Mouse (Mus musculus) CH12.LX (cell line): ENCODE measurements around the gene Srgap2. TPM values are rescaled to one million over a fixed set of nuclear protein-coding genes. Genes with fewer than 3 reads are reported as not detected.

Experiments used
- DNase-seq: peaks from one replicate; pipeline ENCODE4 v3.0.0-alpha.2; 2013; ENCODE audit errors: extremely low read depth
- H3K27ac ChIP-seq: 2 replicates; pipeline ENCODE4 v1.5.1; 2012; ENCODE audit warnings: low read depth, mild to moderate bottlenecking, control low read depth, moderate library complexity; ENCODE audit not compliant: insufficient read depth
- H3K27me3 ChIP-seq: replicated peaks from 2 replicates; pipeline ENCODE3; 2012; ENCODE audit warnings: inconsistent platforms
- H3K36me3 ChIP-seq, 2 experiments: replicated peaks in 1 of 2; 2 replicates each; pipeline versions ENCODE3 to v1.6.1; 2012; ENCODE audit warnings: inconsistent platforms in 1 of 2, low read length in 1 of 2, mild to moderate bottlenecking in 1 of 2, mixed read lengths in 1 of 2, moderate library complexity in 1 of 2; ENCODE audit not compliant: control insufficient read depth in 1 of 2, insufficient read depth in 1 of 2
- H3K4me1 ChIP-seq, 2 experiments: 2 replicates each; pipeline ENCODE4 v1.6.1; 2012; ENCODE audit warnings: inconsistent platforms in 1 of 2, moderate library complexity in 1 of 2; ENCODE audit not compliant: insufficient read depth in 2 of 2, control insufficient read depth in 1 of 2
- H3K4me2 ChIP-seq: 2 replicates; pipeline ENCODE4 v1.6.1; 2012; ENCODE audit warnings: low read depth, mild to moderate bottlenecking, control low read depth; ENCODE audit not compliant: poor library complexity, insufficient read depth, severe bottlenecking
- H3K4me3 ChIP-seq, 3 experiments: fragments of 150-350 bp in 1 of 3; sonication (generic) in 1 of 3; replicated peaks in 1 of 3; 2 replicates each; pipeline versions ENCODE3 to v1.5.1; 2011 to 2012; ENCODE audit warnings: low read depth in 2 of 3, low read length in 2 of 3, mild to moderate bottlenecking in 2 of 3, moderate library complexity in 2 of 3, control low read depth in 1 of 3, improper control_type of control experiment in 1 of 3, inconsistent platforms in 1 of 3, mixed read lengths in 1 of 3; ENCODE audit not compliant: poor library complexity in 1 of 3
- H3K79me2 ChIP-seq: replicated peaks from 2 replicates; pipeline ENCODE4 v1.6.1; 2012; ENCODE audit warnings: mild to moderate bottlenecking, moderate library complexity; ENCODE audit not compliant: control insufficient read depth, poor library complexity, insufficient read depth, severe bottlenecking; ENCODE audit errors: extremely low read depth
- H3K9ac ChIP-seq: 2 replicates; pipeline ENCODE4 v1.6.1; 2012; ENCODE audit warnings: low read depth, mild to moderate bottlenecking, control low read depth, moderate library complexity; ENCODE audit not compliant: insufficient read depth
- H3K9me3 ChIP-seq: replicated peaks from 2 replicates; pipeline ENCODE3; 2012; ENCODE audit warnings: low read length, inconsistent platforms, mixed read lengths
- BHLHE40 ChIP-seq: IDR thresholded peaks from 2 replicates; pipeline ENCODE4 v1.6.1; 2011; ENCODE audit warnings: mild to moderate bottlenecking, low read depth, low read length, improper control_type of control experiment
- CHD1 ChIP-seq: IDR thresholded peaks from 2 replicates; pipeline ENCODE4 v1.6.1; 2012; ENCODE audit warnings: low read depth, low read length, improper control_type of control experiment, inconsistent platforms
- CHD2 ChIP-seq: IDR thresholded peaks from 2 replicates; pipeline ENCODE4 v1.6.1; 2011; ENCODE audit warnings: low read length, improper control_type of control experiment
- CTCF ChIP-seq, 2 experiments: IDR thresholded peaks in 1 of 2; conservative IDR thresholded peaks in 1 of 2; 2 replicates each; pipeline ENCODE4 v1.5.1; 2011 to 2012; ENCODE audit warnings: low read depth in 2 of 2, low read length in 2 of 2, improper control_type of control experiment in 1 of 2, inconsistent platforms in 1 of 2, mild to moderate bottlenecking in 1 of 2, moderate library complexity in 1 of 2
- E2F4 ChIP-seq: IDR thresholded peaks from 2 replicates; pipeline ENCODE4 v1.6.1; 2011; ENCODE audit warnings: low read depth, low read length, improper control_type of control experiment; ENCODE audit not compliant: insufficient replicate concordance
- ELF1 ChIP-seq: IDR thresholded peaks from 2 replicates; pipeline ENCODE4 v1.6.1; 2014; ENCODE audit warnings: low read depth, mild to moderate bottlenecking, inconsistent platforms, low read length, improper control_type of control experiment
- EP300 ChIP-seq: IDR thresholded peaks from 2 replicates; pipeline ENCODE4 v1.6.1; 2011; ENCODE audit warnings: low read length, improper control_type of control experiment
- ETS1 ChIP-seq: conservative IDR thresholded peaks from 2 replicates; pipeline ENCODE4 v1.6.1; 2012; ENCODE audit warnings: low read depth, mild to moderate bottlenecking, inconsistent platforms, low read length, improper control_type of control experiment, moderate library complexity
- GABPA ChIP-seq: IDR thresholded peaks from 2 replicates; pipeline ENCODE4 v1.6.1; 2012; ENCODE audit warnings: low read depth, low read length, improper control_type of control experiment, inconsistent platforms; ENCODE audit not compliant: insufficient replicate concordance
- HCFC1 ChIP-seq: IDR thresholded peaks from 2 replicates; pipeline ENCODE4 v1.6.1; 2012; ENCODE audit warnings: low read depth, mild to moderate bottlenecking, inconsistent platforms, low read length, improper control_type of control experiment
- IRF4 ChIP-seq: IDR thresholded peaks from 2 replicates; pipeline ENCODE4 v1.6.1; 2014; ENCODE audit warnings: low read depth, mild to moderate bottlenecking, inconsistent platforms, low read length, improper control_type of control experiment
- JUN ChIP-seq: IDR thresholded peaks from 2 replicates; pipeline ENCODE4 v1.6.1; 2011; ENCODE audit warnings: low read depth, mild to moderate bottlenecking, low read length, improper control_type of control experiment, moderate library complexity; ENCODE audit not compliant: insufficient read depth
- JUND ChIP-seq: conservative IDR thresholded peaks from 2 replicates; pipeline ENCODE4 v1.6.1; 2011; ENCODE audit warnings: low read depth, low read length, improper control_type of control experiment
- KAT2A ChIP-seq: IDR thresholded peaks from 2 replicates; pipeline ENCODE4 v1.6.1; 2012; ENCODE audit warnings: low read length, improper control_type of control experiment, inconsistent platforms; ENCODE audit not compliant: insufficient replicate concordance
- MAFK ChIP-seq: IDR thresholded peaks from 2 replicates; pipeline ENCODE4 v1.6.1; 2011; ENCODE audit warnings: low read length, improper control_type of control experiment; ENCODE audit not compliant: insufficient replicate concordance
- MAX ChIP-seq: IDR thresholded peaks from 2 replicates; pipeline ENCODE4 v1.6.1; 2011; ENCODE audit warnings: low read length, improper control_type of control experiment
- MAZ ChIP-seq: IDR thresholded peaks from 2 replicates; pipeline ENCODE4 v1.6.1; 2012; ENCODE audit warnings: low read depth, mild to moderate bottlenecking, inconsistent platforms, low read length, improper control_type of control experiment, moderate library complexity
- MEF2A ChIP-seq: IDR thresholded peaks from 2 replicates; pipeline ENCODE4 v1.6.1; 2014; ENCODE audit warnings: low read depth, mild to moderate bottlenecking, inconsistent platforms, low read length, improper control_type of control experiment, borderline replicate concordance
- MXI1 ChIP-seq: IDR thresholded peaks from 2 replicates; pipeline ENCODE4 v1.6.1; 2011; ENCODE audit warnings: mild to moderate bottlenecking, low read depth, low read length, improper control_type of control experiment
- MYC ChIP-seq: IDR thresholded peaks from 2 replicates; pipeline ENCODE4 v1.6.1; 2011; ENCODE audit warnings: low read depth, mild to moderate bottlenecking, improper control_type of control experiment, low read length
- NELFE ChIP-seq: IDR thresholded peaks from 2 replicates; pipeline ENCODE4 v1.6.1; 2011; ENCODE audit warnings: low read depth, low read length, improper control_type of control experiment
- NRF1 ChIP-seq: IDR thresholded peaks from 2 replicates; pipeline ENCODE4 v1.6.1; 2014; ENCODE audit warnings: low read depth, mild to moderate bottlenecking, inconsistent platforms, low read length, improper control_type of control experiment, moderate library complexity
- PAX5 ChIP-seq: IDR thresholded peaks from 2 replicates; pipeline ENCODE4 v1.6.1; 2012; ENCODE audit warnings: low read length, inconsistent platforms, mixed read lengths
- POLR2A ChIP-seq: IDR thresholded peaks from 2 replicates; pipeline ENCODE4 v1.6.1; 2011; ENCODE audit warnings: low read depth, mild to moderate bottlenecking, improper control_type of control experiment, low read length
- POLR2AphosphoS2 ChIP-seq: IDR thresholded peaks from 2 replicates; pipeline ENCODE4 v1.6.1; 2011; ENCODE audit warnings: low read depth, low read length, improper control_type of control experiment
- RAD21 ChIP-seq: IDR thresholded peaks from 2 replicates; pipeline ENCODE4 v1.6.1; 2011; ENCODE audit warnings: low read depth, mild to moderate bottlenecking, low read length, improper control_type of control experiment, moderate library complexity
- RCOR1 ChIP-seq: conservative IDR thresholded peaks from 2 replicates; pipeline ENCODE4 v1.6.1; 2012; ENCODE audit warnings: low read depth, mild to moderate bottlenecking, inconsistent platforms, low read length, improper control_type of control experiment
- SIN3A ChIP-seq: IDR thresholded peaks from 2 replicates; pipeline ENCODE4 v1.6.1; 2012; ENCODE audit warnings: low read length, improper control_type of control experiment, inconsistent platforms
- SMC3 ChIP-seq: IDR thresholded peaks from 2 replicates; pipeline ENCODE4 v1.6.1; 2011; ENCODE audit warnings: low read depth, low read length, improper control_type of control experiment
- TBP ChIP-seq: conservative IDR thresholded peaks from 2 replicates; pipeline ENCODE4 v1.6.1; 2011; ENCODE audit warnings: low read depth, low read length, improper control_type of control experiment
- TCF12 ChIP-seq: IDR thresholded peaks from 2 replicates; pipeline ENCODE4 v1.6.1; 2014; ENCODE audit warnings: low read depth, mild to moderate bottlenecking, inconsistent platforms, low read length, improper control_type of control experiment
- UBTF ChIP-seq: IDR thresholded peaks from 2 replicates; pipeline ENCODE4 v1.6.1; 2012; ENCODE audit warnings: low read depth, mild to moderate bottlenecking, inconsistent platforms, low read length, improper control_type of control experiment, moderate library complexity
- USF1 ChIP-seq: IDR thresholded peaks from 2 replicates; pipeline ENCODE4 v1.6.1; 2014; ENCODE audit warnings: low read depth, mild to moderate bottlenecking, inconsistent platforms, low read length, improper control_type of control experiment
- USF2 ChIP-seq: conservative IDR thresholded peaks from 2 replicates; pipeline ENCODE4 v1.6.1; 2011; ENCODE audit warnings: low read depth, low read length, improper control_type of control experiment
- ZC3H11A ChIP-seq: IDR thresholded peaks from 2 replicates; pipeline ENCODE4 v1.6.1; 2012; ENCODE audit warnings: low read depth, mild to moderate bottlenecking, inconsistent platforms, low read length, improper control_type of control experiment
- ZKSCAN1 ChIP-seq: IDR thresholded peaks from 2 replicates; pipeline ENCODE4 v1.6.1; 2012; ENCODE audit warnings: low read depth, inconsistent platforms, low read length, improper control_type of control experiment, borderline replicate concordance
- ZMIZ1 ChIP-seq: IDR thresholded peaks from 2 replicates; pipeline ENCODE4 v1.6.1; 2012; ENCODE audit warnings: low read depth, mild to moderate bottlenecking, inconsistent platforms, low read length, improper control_type of control experiment
- ZNF384 ChIP-seq: IDR thresholded peaks from 2 replicates; pipeline ENCODE4 v1.6.1; 2012; ENCODE audit warnings: low read depth, low read length, improper control_type of control experiment, inconsistent platforms
- dilution Hi-C: fragments of 300-500 bp; cut with MboI; formaldehyde crosslinking; loops from 2 replicates; pipeline ENCODE4 v1.14.3; 2020; ENCODE audit warnings: low sequenced_read_pairs; ENCODE audit not compliant: extremely low pct_unique_long_range_greater_than_20kb, extremely low pct_ligation_motif_present
- in situ Hi-C: fragments of 300-500 bp; cut with MboI; formaldehyde crosslinking; loops from 3 replicates; pipeline ENCODE4 v1.14.3; 2019; ENCODE audit warnings: low sequenced_read_pairs, low pct_ligation_motif_present, low pct_unique_long_range_greater_than_20kb, mixed read lengths
- polyA plus RNA-seq: library from polyadenylated mRNA; unstranded; fragments of >175 nt; gene quantifications from 2 replicates; pipeline ENCODE4 v1.2.1, GENCODE M21; 2012; ENCODE audit warnings: low read depth; ENCODE audit not compliant: insufficient read length
- total RNA-seq, 2 experiments: library from RNA; depleted of rRNA; stranded (reverse); fragments of 300-350 nt in 1 of 2; fragments of >200 nt in 1 of 2; gene quantifications; 2 replicates each; pipeline ENCODE4 v1.2.3; 2012 to 2014

Gene Srgap2
- total RNA-seq (2012; rRNA removed) (19.9 and 28.1 TPM in 2 replicates), total RNA-seq (2014; rRNA removed) (8.9 and 9.7 TPM in 2 replicates), polyA plus RNA-seq (21.6 and 26.8 TPM in 2 replicates)

GRCm38 (mm10) chr1:131527281-131528080 lies at the start of gene Srgap2, which contains the start of gene Fam72a:
Gene Srgap2 (minus strand): TSS chr1:131527352.
Gene Fam72a (plus strand): TSS chr1:131527903.
- peak within 1 kb of the TSS; percentile 62 for H3K9ac ChIP-seq
- no peaks in the 10 kb centered on the region for H3K9me3 ChIP-seq
- H3K27me3 ChIP-seq = no peaks in the 10 kb centered on the region
- dilution Hi-C loops = no loop called here
- peak within 1 kb of the TSS; percentile 86 to 96 (median 86) for H3K4me3 ChIP-seq
- H3K36me3 ChIP-seq = peaks cover 0 to 14% of the 10 kb centered on the region in 2 experiments
- peak within 1 kb of the TSS; percentile 91 for H3K4me2 ChIP-seq
- TF ChIP-seq USF2 (no peak), JUN (no peak), GABPA (no peak), IRF4 (peak; percentile 54), NELFE (peak; percentile 97), ELF1 (peak; percentile 83), EP300 (no peak), ZNF384 (no peak), ZC3H11A (no peak), CHD2 (peak; percentile 91), NRF1 (0 out of 2 replicates have a peak, but pooled peaks have one; percentile 19), HCFC1 (peak; percentile 61), SIN3A (peak; percentile 99), ZMIZ1 (peak; percentile 95), TCF12 (peak; percentile 81), JUND (no peak), POLR2AphosphoS2 (peak; percentile 94), E2F4 (peak; percentile 93), MAX (peak; percentile 93), MYC (peak; percentile 94), MEF2A (peak; percentile 59), RAD21 (no peak), CTCF (conservative IDR thresholded peaks at IDR 0.05 in 1 of 2, IDR thresholded peaks at IDR 0.05 in 1 of 2; ENCODE audit: low read depth in 2 of 2, low read length in 2 of 2) (no peak), MAZ (peak; percentile 20), UBTF (no peak; the same call in 1 of the 2 replicates), MAFK (no peak), PAX5 (no peak), TBP (peak; percentile 95), KAT2A (peak; percentile 44; the same call in 1 of the 2 replicates), RCOR1 (no peak), CHD1 (0 out of 2 replicates have a peak, but pooled peaks have one; percentile 8), SMC3 (no peak), MXI1 (peak; percentile 99), BHLHE40 (no peak), USF1 (no peak), ZKSCAN1 (no peak), ETS1 (no peak), POLR2A (peak; percentile 92)
- TF ChIP-seq, all 38 proteins: peak for 20
- H3K4me1 ChIP-seq = peaks cover 6 to 44% of the 10 kb centered on the region in 2 experiments
- in situ Hi-C loops = no loop called here
- H3K79me2 ChIP-seq = peaks cover 57% of the 10 kb centered on the region
- peak within 1 kb of the TSS; percentile 88 for H3K27ac ChIP-seq
- DNase-seq = peak; percentile 100
